Mouse (Mus musculus) cerebellum, postnatal 36 days (tissue): ENCODE data around the gene Lrg1.

ENCODE experiments used
- DNase-seq, 2 experiments: peaks; one replicate each; pipeline ENCODE4 v3.0.0; 2021 to 2022; ENCODE audit warnings: mixed read lengths in 2 of 2

The Lrg1 gene

GRCm38 (mm10) chr17:56072243-56072642, 49.6 kb downstream of the Lrg1 start:
- DNase-seq: no peak

- no peak for DNase-seq
These were observed 50.7 kb downstream of the Lrg1 start for GRCm38 (mm10) chr17:56071126-56071525.
